Mouse (Mus musculus) olfactory bulb, adult 2 months (tissue): ENCODE results near the gene Mtus2.

ENCODE experiments used
- CTCF ChIP-seq: fragments of 200-500 bp; IDR thresholded peaks from 2 replicates; pipeline ENCODE4 v1.5.1; 2012; ENCODE audit warnings: low read depth, mild to moderate bottlenecking, low read length, moderate library complexity; ENCODE audit not compliant: insufficient read depth
- POLR2A ChIP-seq: fragments of 200-500 bp; IDR thresholded peaks from 2 replicates; pipeline ENCODE4 v1.6.1; 2012; ENCODE audit warnings: mild to moderate bottlenecking, low read depth, low read length, moderate library complexity; ENCODE audit not compliant: insufficient read depth

DNA sequence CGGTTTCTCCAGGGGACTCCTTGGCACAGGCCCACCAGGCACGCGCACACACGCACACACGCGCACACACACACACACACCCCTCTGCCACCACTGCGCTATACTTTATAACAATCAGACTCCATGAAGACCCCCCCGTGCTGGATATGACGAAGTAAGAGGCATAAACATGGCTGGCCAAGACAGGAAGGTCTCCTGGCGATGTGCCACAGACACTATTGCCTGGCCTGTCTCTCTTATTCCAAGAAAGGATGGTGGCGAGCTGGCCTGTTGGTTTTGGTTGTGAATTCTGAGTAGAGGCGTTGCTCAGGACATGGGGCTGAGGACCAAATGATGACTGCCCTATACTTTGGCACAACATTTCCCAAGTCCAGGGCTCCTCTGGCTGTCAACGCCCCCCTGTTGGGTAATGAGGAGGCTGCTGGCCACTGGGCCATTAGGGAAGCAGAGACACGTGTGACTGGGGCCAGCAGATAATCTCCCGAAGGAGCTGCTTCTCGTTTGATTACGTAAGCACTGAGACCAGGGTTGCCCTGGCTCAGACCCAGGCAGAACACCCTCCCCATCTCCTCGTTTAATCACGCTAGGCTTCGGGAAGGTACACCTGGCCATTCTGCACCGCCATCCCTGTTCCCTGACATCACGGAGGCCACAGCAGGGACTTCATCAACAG is 406.5 kb downstream of the Mtus2 start:
- TF ChIP-seq POLR2A, result no peak
- no peak for TF ChIP-seq CTCF
